Comparison of ENCODE assay signal across 20 mouse cellular contexts in genomic region chr13:42064257-42064656, GRCm38 (mm10). TPM values are rescaled to one million over a fixed set of nuclear protein-coding genes. Genes with fewer than 3 reads are reported as not detected.
DNase-seq lines count a peak whose midpoint lies in the region; ATAC-seq and TF ChIP-seq lines count a peak whose summit lies in the region.
"Had no signal": no experiment of that assay in that cellular context is flagged by ENCODE, and none has a peak within 500 bp of the region (broad histone marks: within the 10 kb centered on the region; RNA-seq: fewer than 3 reads in every experiment).

No protein-coding gene starts in this region.

- ATAC-seq in intestine, embryonic 16.5 days: peak; percentile 40; the same call in 1 of the 2 replicates
- no peak for ATAC-seq in intestine, embryonic 15.5 days
- peak; percentile 73 for ATAC-seq in common myeloid progenitor, adult 5-6 weeks (replicated peaks; ENCODE audit: low read depth, poor library complexity, severe bottlenecking)
- peak; percentile 93 for ATAC-seq in liver, embryonic 14.5 days (ENCODE audit: insufficient read depth)
- ATAC-seq: forebrain, embryonic 14.5 days; intestine, postnatal 0 days had no signal

- 0 out of 2 replicates have a peak, but pooled peaks cover 3% of the 10 kb centered on the region for H3K36me3 ChIP-seq in intestine, embryonic 16.5 days (ENCODE audit: control insufficient read depth, insufficient read depth, low read length)
- 0 out of 2 replicates have a peak, but pooled peaks cover 3% of the 10 kb centered on the region for H3K36me3 ChIP-seq in intestine, embryonic 15.5 days
- no peaks in the 10 kb centered on the region for H3K36me3 ChIP-seq in liver, embryonic 14.5 days (replicated peaks; ENCODE audit: control insufficient read depth, insufficient read depth, low read depth)
- H3K36me3 ChIP-seq in megakaryocyte, embryonic 14.5 days (replicated peaks; ENCODE audit: low read length): peaks cover 83% of the 10 kb centered on the region
- peaks cover 78% of the 10 kb centered on the region for H3K36me3 ChIP-seq in hindbrain, embryonic 10.5 days

- no peak for TF ChIP-seq CTCF in liver, embryonic 14.5 days (IDR thresholded peaks at IDR 0.05; ENCODE audit: low read depth)

- no peaks in the 10 kb centered on the region for H3K27me3 ChIP-seq in intestine, embryonic 16.5 days (replicated peaks; ENCODE audit: control insufficient read depth, insufficient read depth, low read length)
- no peaks in the 10 kb centered on the region for H3K27me3 ChIP-seq in intestine, embryonic 15.5 days (replicated peaks)
- no peaks in the 10 kb centered on the region for H3K27me3 ChIP-seq in liver, embryonic 14.5 days (ENCODE audit: control insufficient read depth, insufficient read depth, low read length)
- H3K27me3 ChIP-seq in megakaryocyte, embryonic 14.5 days (replicated peaks): no peaks in the 10 kb centered on the region
- H3K27me3 ChIP-seq in hindbrain, embryonic 10.5 days (ENCODE audit: insufficient read depth, poor library complexity, severe bottlenecking): no peaks in the 10 kb centered on the region
- H3K27me3 ChIP-seq: hindbrain, embryonic 13.5 days; neural tube, embryonic 15.5 days had no signal

- no peaks in the 10 kb centered on the region; the same call in 1 of the 2 replicates for H3K4me1 ChIP-seq in intestine, embryonic 16.5 days (ENCODE audit: control insufficient read depth, insufficient read depth, low read length)
- no peaks in the 10 kb centered on the region for H3K4me1 ChIP-seq in intestine, embryonic 15.5 days (replicated peaks)
- H3K4me1 ChIP-seq in liver, embryonic 14.5 days (replicated peaks; ENCODE audit: control insufficient read depth in 2 of 2, insufficient read depth in 2 of 2, low read length in 1 of 2): peaks cover 13 to 23% of the 10 kb centered on the region in 2 experiments
- H3K4me1 ChIP-seq in megakaryocyte, embryonic 14.5 days: peaks cover 99% of the 10 kb centered on the region
- 0 out of 2 replicates have a peak, but pooled peaks cover 2% of the 10 kb centered on the region for H3K4me1 ChIP-seq in hindbrain, embryonic 10.5 days (replicated peaks)
- H3K4me1 ChIP-seq: hindbrain, embryonic 13.5 days had no signal

- peak in 1 of 3 experiments; percentile 46 for DNase-seq in liver, embryonic 14.5 days (ENCODE audit: low read depth in 3 of 3, low spot score in 3 of 3)
- DNase-seq in urinary bladder, postnatal 10 days (ENCODE audit: low spot score): no peak
- no peak for DNase-seq in hindbrain, embryonic 10.5 days (ENCODE audit: low spot score)
- DNase-seq in right cerebral cortex, adult 2 months (ENCODE audit: low spot score in 2 of 2): no peak
- DNase-seq: adrenal gland, postnatal 36 days; cerebellum, postnatal 25 days; heart, adult 2 months; heart, postnatal 10 days; kidney, postnatal 10 days; midbrain, embryonic 14.5 days had no signal

- H3K27ac ChIP-seq in intestine, embryonic 16.5 days (ENCODE audit: low read length): no peak overlapping the region
- H3K27ac ChIP-seq in intestine, embryonic 15.5 days: no peak overlapping the region
- peak overlapping the region; percentile 17; the same call in 1 of the 2 replicates for H3K27ac ChIP-seq in liver, embryonic 14.5 days
- H3K27ac ChIP-seq in hindbrain, embryonic 10.5 days: no peak overlapping the region
- H3K27ac ChIP-seq: heart, adult 2 months; hindbrain, embryonic 13.5 days; layer of hippocampus, adult 2 months; neural tube, embryonic 15.5 days had no signal

- H3K4me2 ChIP-seq in intestine, embryonic 16.5 days (ENCODE audit: low read depth, low read length): no peak overlapping the region
- H3K4me2 ChIP-seq in intestine, embryonic 15.5 days (replicated peaks): no peak overlapping the region
- no peak overlapping the region; the same call in 1 of the 2 replicates for H3K4me2 ChIP-seq in liver, embryonic 14.5 days (ENCODE audit: low read depth)
- H3K4me2 ChIP-seq: hindbrain, embryonic 13.5 days; neural tube, embryonic 15.5 days had no signal

- no peak overlapping the region for H3K4me3 ChIP-seq in intestine, embryonic 16.5 days (ENCODE audit: low read length)
- H3K4me3 ChIP-seq in intestine, embryonic 15.5 days (replicated peaks): no peak overlapping the region
- H3K4me3 ChIP-seq in liver, embryonic 14.5 days (ENCODE audit: insufficient read depth in 1 of 2, low read depth in 2 of 2, low read length in 2 of 2): no peak overlapping the region
- H3K4me3 ChIP-seq in megakaryocyte, embryonic 14.5 days (replicated peaks): peak overlapping the region; percentile 3
- H3K4me3 ChIP-seq in hindbrain, embryonic 10.5 days: no peak overlapping the region
- H3K4me3 ChIP-seq: heart, adult 2 months; hindbrain, embryonic 13.5 days; layer of hippocampus, adult 2 months; myocyte; neural tube, embryonic 15.5 days had no signal

- no peaks in the 10 kb centered on the region for H3K9me3 ChIP-seq in intestine, embryonic 16.5 days (ENCODE audit: control insufficient read depth, low read length)
- H3K9me3 ChIP-seq in intestine, embryonic 15.5 days: no peaks in the 10 kb centered on the region
- H3K9me3 ChIP-seq in liver, embryonic 14.5 days (ENCODE audit: control insufficient read depth, low read length): no peaks in the 10 kb centered on the region
- no peaks in the 10 kb centered on the region for H3K9me3 ChIP-seq in megakaryocyte, embryonic 14.5 days
- no peaks in the 10 kb centered on the region for H3K9me3 ChIP-seq in hindbrain, embryonic 10.5 days
- H3K9me3 ChIP-seq: hindbrain, embryonic 13.5 days; neural tube, embryonic 15.5 days had no signal

- H3K9ac ChIP-seq in intestine, embryonic 16.5 days (ENCODE audit: low read depth, low read length): no peak overlapping the region
- no peak overlapping the region for H3K9ac ChIP-seq in intestine, embryonic 15.5 days
- no peak overlapping the region for H3K9ac ChIP-seq in liver, embryonic 14.5 days (replicated peaks)
- H3K9ac ChIP-seq: hindbrain, embryonic 13.5 days; neural tube, embryonic 15.5 days had no signal

- TF ChIP-seq EP300 in liver, embryonic 14.5 days (IDR thresholded peaks at IDR 0.05; ENCODE audit: low read depth): peak; percentile 75

RNA-seq across cellular contexts. Expression of gene Hivep1, which starts 12.4 kb away (rescaled TPM):
- 5.6 and 5.9 TPM in 2 replicates for polyA plus RNA-seq in intestine, embryonic 16.5 days (2015; fragmentation: Nextera tagmentation; extraction: Ambion mirVana)
- 8.7 and 10.4 TPM in 2 replicates for polyA plus RNA-seq in intestine, embryonic 15.5 days (2015; fragmentation: Nextera tagmentation; extraction: Ambion mirVana)
- 26.5 and 26.6 TPM in 2 replicates for total RNA-seq in common myeloid progenitor, adult 5-6 weeks (2017)
- polyA plus RNA-seq in liver, embryonic 14.5 days (2012; rRNA removed): 2.0 and 2.4 TPM in 2 replicates
- 1.4 and 1.6 TPM in 2 replicates for polyA plus RNA-seq in liver, embryonic 14.5 days (2014; fragmentation: Nextera tagmentation; extraction: Ambion mirVana)
- polyA plus RNA-seq in megakaryocyte, embryonic 14.5 days (2012; ENCODE audit: insufficient read depth, low replicate concordance): 38.2 and 122 TPM in 2 replicates
- 8.6 and 8.8 TPM in 2 replicates for polyA plus RNA-seq in hindbrain, embryonic 10.5 days (2016; fragmentation: Nextera tagmentation; extraction: Ambion mirVana)
